Mouse (Mus musculus) forebrain, embryonic 10.5 days (tissue): ENCODE results near the gene Slc25a34. TPM values are rescaled to one million over a fixed set of nuclear protein-coding genes. Genes with fewer than 3 reads are reported as not detected.

Experiments used
- DNase-seq: peaks from one replicate; pipeline ENCODE4 v3.0.0-alpha.2; 2017; ENCODE audit warnings: low spot score; ENCODE audit errors: extremely low spot score
- H3K27ac ChIP-seq: fragments of 300-500 bp; sonication (generic); 2 replicates; pipeline ENCODE4 v1.5.1; 2016; ENCODE audit warnings: mild to moderate bottlenecking
- H3K27me3 ChIP-seq: fragments of 300-500 bp; sonication (generic); 2 replicates; pipeline ENCODE4 v1.6.1; 2016; ENCODE audit warnings: mild to moderate bottlenecking; ENCODE audit not compliant: poor library complexity, severe bottlenecking
- H3K36me3 ChIP-seq: fragments of 300-500 bp; sonication (generic); replicated peaks from 2 replicates; pipeline ENCODE4 v1.6.1; 2016; ENCODE audit warnings: mild to moderate bottlenecking, moderate library complexity
- H3K4me1 ChIP-seq: fragments of 300-500 bp; sonication (generic); 2 replicates; pipeline ENCODE4 v1.6.1; 2016
- H3K4me3 ChIP-seq: fragments of 300-500 bp; sonication (generic); 2 replicates; pipeline ENCODE4 v1.5.1; 2016; ENCODE audit warnings: mild to moderate bottlenecking, moderate library complexity
- H3K9me3 ChIP-seq: fragments of 300-500 bp; sonication (generic); 2 replicates; pipeline ENCODE4 v1.6.1; 2016; ENCODE audit warnings: mild to moderate bottlenecking, moderate library complexity
- WGBS: fragments of 180-500 bp; shearing (Covaris S2); methylation state at CpG from one replicate; pipeline ENCODE4 v1.1.7; 2016; 5-methylcytosine and 5-hydroxymethylcytosine counted together
- polyA plus RNA-seq: library from polyadenylated mRNA; unstranded; fragments of >200 nt; fragmentation: Nextera tagmentation; extraction: Ambion mirVana; gene quantifications from 2 replicates; pipeline ENCODE4 v1.2.1, GENCODE M21; 2016

Slc25a34 gene
- polyA plus RNA-seq, 1 experiment from 2014 or later, result not detected

GRCm38 (mm10) chr4:141623037-141623436 lies 584 bp downstream of the Slc25a34 start:
- whole genome bisulfite sequencing, result 94% methylated on average over 11 of the region's 11 CpGs
- Histone ChIP-seq H3K27me3 (peaks cover 2% of the 10 kb centered on the region), H3K27ac (no peak overlapping the region; the same call in 1 of the 2 replicates)

GRCm38 (mm10) chr4:141622580-141622979 lies 1.0 kb downstream of the Slc25a34 start:
- WGBS, result 93% methylated on average over 5 of the region's 5 CpGs
- H3K27ac ChIP-seq, result 0 out of 2 replicates have a peak overlapping the region, but pooled peaks have one; percentile 0
- peaks cover 6% of the 10 kb centered on the region for H3K27me3 ChIP-seq
- no peaks in the 10 kb centered on the region for H3K9me3 ChIP-seq
- no peak overlapping the region for H3K4me3 ChIP-seq
- H3K4me1 ChIP-seq, result peaks cover 35% of the 10 kb centered on the region
- DNase-seq, result no peak
- H3K36me3 ChIP-seq, result peaks cover 27% of the 10 kb centered on the region

More at GRCm38 (mm10) chr4:141623037-141623436, 584 bp downstream of the Slc25a34 start:
- H3K4me3 ChIP-seq, result no peak overlapping the region
- peaks cover 32% of the 10 kb centered on the region for H3K36me3 ChIP-seq
- peaks cover 30% of the 10 kb centered on the region for H3K4me1 ChIP-seq
- DNase-seq, result no peak
- H3K9me3 ChIP-seq, result no peaks in the 10 kb centered on the region

DNA sequence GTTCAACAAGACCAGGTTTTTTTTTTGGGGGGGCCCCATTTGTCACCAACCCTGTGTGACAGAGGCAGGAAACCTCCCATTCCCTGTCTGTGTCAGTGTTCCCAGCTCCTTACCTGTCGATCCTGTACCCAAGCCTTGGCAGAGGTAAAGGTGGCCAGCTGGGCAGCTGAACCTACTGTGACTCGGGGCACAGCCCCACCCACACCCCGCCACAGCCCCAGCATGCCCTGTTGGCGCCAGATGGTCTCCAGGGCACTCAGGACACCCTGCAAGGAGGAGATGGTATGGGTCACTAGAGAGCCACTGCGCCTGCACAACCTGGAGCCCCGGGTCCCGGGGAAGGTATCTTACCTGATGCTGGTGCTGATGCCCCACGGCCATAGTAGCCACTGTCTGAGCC lies 1.5 kb downstream of the Slc25a34 start:
- WGBS, result 81% methylated on average over 8 of the region's 8 CpGs
- DNase-seq, result no peak
- Histone ChIP-seq H3K9me3 (no peaks in the 10 kb centered on the region), H3K36me3 (peaks cover 22% of the 10 kb centered on the region), H3K4me3 (no peak overlapping the region), H3K27me3 (peaks cover 8% of the 10 kb centered on the region), H3K4me1 (peaks cover 40% of the 10 kb centered on the region), H3K27ac (0 out of 2 replicates have a peak overlapping the region, but pooled peaks have one; percentile 0)

- H3K4me3 ChIP-seq, result no peak overlapping the region
- peaks cover 42% of the 10 kb centered on the region for H3K4me1 ChIP-seq
- DNase-seq, result no peak
- H3K27me3 ChIP-seq, result peaks cover 11% of the 10 kb centered on the region
- H3K27ac ChIP-seq, result no peak overlapping the region
- WGBS, result 90% methylated on average over 8 of the region's 8 CpGs
- no peaks in the 10 kb centered on the region for H3K9me3 ChIP-seq
- H3K36me3 ChIP-seq, result peaks cover 14% of the 10 kb centered on the region
Observed at GRCm38 (mm10) chr4:141621297-141621696, 2.3 kb downstream of the Slc25a34 start.

- Histone ChIP-seq H3K4me3 (no peak overlapping the region), H3K27ac (no peak overlapping the region), H3K27me3 (peaks cover 14% of the 10 kb centered on the region), H3K9me3 (no peaks in the 10 kb centered on the region), H3K36me3 (no peaks in the 10 kb centered on the region), H3K4me1 (peaks cover 40% of the 10 kb centered on the region)
- DNase-seq, result no peak
- 85% methylated on average over 9 of the region's 9 CpGs for WGBS
Observed at GRCm38 (mm10) chr4:141619299-141619883, 4.2 kb downstream of the Slc25a34 start.

DNA sequence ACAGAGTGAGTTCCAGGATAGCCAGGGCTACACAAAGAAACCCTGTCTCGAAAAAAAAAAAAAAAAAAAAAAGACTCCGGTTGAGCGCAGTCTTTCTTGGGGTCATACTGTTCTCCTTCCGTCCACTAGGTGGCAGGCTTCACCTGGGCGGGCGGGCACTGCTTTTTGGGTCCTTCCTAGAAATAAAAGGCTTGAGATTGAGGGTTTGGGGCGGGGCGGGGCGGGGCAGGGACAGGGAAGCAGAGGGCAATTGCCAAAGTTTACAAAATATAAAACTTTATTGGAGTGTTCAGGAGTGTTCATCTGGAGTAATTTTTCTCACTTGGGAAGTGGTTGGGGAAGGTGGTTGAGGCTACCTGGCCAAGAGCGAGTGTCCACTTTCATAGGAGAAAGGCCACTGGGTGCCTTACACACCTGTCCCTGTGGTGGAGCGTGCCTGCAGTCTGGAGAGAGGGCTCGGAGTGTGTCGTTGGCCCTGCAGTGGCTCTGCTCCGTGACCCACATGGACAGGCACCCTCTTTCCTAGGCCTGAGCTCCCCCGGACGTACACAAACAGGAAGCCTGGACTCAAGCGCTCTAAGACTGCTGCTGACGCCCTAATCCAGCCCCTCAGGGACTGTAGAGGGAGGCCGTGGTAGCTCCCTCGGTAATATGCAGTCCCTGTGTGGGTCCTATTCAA lies 4.9 kb downstream of the Slc25a34 start, which contains the start of gene Tmem82:
Gene Tmem82, minus strand, starts transcription at position 69 of the 679 bp plus-strand sequence.
- Histone ChIP-seq H3K27ac (peak within 1 kb of the TSS; percentile 78), H3K4me1 (peaks cover 39% of the 10 kb centered on the region), H3K27me3 (peaks cover 14% of the 10 kb centered on the region), H3K4me3 (peak within 1 kb of the TSS; percentile 50), H3K36me3 (no peaks in the 10 kb centered on the region), H3K9me3 (no peaks in the 10 kb centered on the region)
- DNase-seq, result peak; percentile 69
- 29% methylated on average over 20 of the region's 20 CpGs for WGBS

DNA sequence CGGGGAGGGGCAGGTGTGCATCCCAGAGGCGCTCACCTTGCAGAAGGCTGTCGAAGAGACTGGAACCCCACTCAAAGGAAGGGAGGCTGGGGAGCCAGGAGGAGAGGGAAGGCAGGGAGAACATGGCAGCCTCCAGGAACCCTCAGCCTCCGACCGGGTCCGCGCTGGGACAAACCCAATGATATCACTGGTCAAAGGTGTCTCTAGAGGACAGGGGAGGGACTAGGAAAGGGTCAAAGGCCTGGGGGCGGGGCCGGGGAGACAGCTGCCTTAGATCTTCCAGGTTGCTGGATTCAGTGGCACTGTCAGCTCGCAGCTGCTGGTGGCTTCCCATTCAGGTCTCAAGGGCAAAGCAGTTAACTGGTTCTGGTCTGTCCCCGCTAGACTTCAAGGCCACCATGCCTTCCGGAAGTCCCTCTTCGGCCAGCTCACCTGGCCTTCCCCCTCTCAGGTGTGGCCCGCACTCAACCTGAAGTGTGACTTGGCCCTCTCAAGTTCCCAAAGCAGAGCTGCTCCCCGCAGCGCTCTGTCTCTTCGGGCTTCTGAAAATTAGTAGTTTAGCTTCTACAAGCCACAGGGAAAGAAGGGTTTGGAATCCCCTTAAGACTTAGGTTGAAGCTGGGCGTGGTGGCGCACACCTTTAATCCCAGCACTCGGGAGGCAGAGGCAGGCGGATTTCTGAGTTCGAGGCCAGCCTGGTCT lies 5.6 kb downstream of the Slc25a34 start:
- peak; percentile 40 for DNase-seq
- Histone ChIP-seq H3K27ac (peak overlapping the region; percentile 78), H3K4me1 (peaks cover 35% of the 10 kb centered on the region), H3K27me3 (peaks cover 14% of the 10 kb centered on the region), H3K36me3 (no peaks in the 10 kb centered on the region), H3K4me3 (peak overlapping the region; percentile 50), H3K9me3 (no peaks in the 10 kb centered on the region)
- 11% methylated on average over 22 of the region's 22 CpGs for WGBS

GRCm38 (mm10) chr4:141617299-141617698 lies 6.3 kb downstream of the Slc25a34 start:
- H3K27ac ChIP-seq, result peak overlapping the region; percentile 78

DNA sequence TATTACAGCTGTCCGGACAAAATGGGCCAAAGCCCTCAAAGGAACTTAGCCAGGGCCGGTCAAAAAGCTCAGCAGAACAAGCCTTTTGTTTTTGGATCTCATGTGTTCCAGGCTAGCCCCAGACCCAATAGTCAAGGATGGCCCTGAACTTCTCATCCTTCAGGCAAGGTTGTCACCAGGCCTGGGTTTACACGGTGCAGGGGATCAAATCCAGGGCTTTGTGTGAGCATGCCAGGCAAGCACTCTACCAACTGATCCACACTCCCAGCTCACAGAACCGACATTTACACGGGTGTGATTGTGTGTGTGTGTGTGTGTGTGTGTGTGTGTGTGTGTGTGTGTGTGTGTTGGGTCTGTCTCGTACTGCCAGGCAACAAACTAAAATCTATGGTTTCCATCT lies 6.8 kb downstream of the Slc25a34 start:
- WGBS, result 82% methylated on average over 6 of the region's 6 CpGs
- no peaks in the 10 kb centered on the region for H3K9me3 ChIP-seq
- H3K36me3 ChIP-seq, result no peaks in the 10 kb centered on the region
- no peak for DNase-seq
- no peak overlapping the region for H3K27ac ChIP-seq
- H3K27me3 ChIP-seq, result peaks cover 14% of the 10 kb centered on the region
- H3K4me1 ChIP-seq, result peaks cover 35% of the 10 kb centered on the region
- no peak overlapping the region for H3K4me3 ChIP-seq

More at GRCm38 (mm10) chr4:141617299-141617698, 6.3 kb downstream of the Slc25a34 start:
- H3K27me3 ChIP-seq, result peaks cover 14% of the 10 kb centered on the region
- no peaks in the 10 kb centered on the region for H3K36me3 ChIP-seq
- WGBS, result 3% methylated on average over 20 of the region's 20 CpGs
- no peaks in the 10 kb centered on the region for H3K9me3 ChIP-seq
- peaks cover 35% of the 10 kb centered on the region for H3K4me1 ChIP-seq
- H3K4me3 ChIP-seq, result peak overlapping the region; percentile 50
- DNase-seq, result peak; percentile 72

- DNase-seq, result no peak
- Histone ChIP-seq H3K4me3 (no peak overlapping the region), H3K27ac (no peak overlapping the region), H3K36me3 (no peaks in the 10 kb centered on the region), H3K4me1 (peaks cover 35% of the 10 kb centered on the region), H3K9me3 (no peaks in the 10 kb centered on the region), H3K27me3 (peaks cover 14% of the 10 kb centered on the region)
- WGBS, result 90% methylated on average over 14 of the region's 14 CpGs
Observed at GRCm38 (mm10) chr4:141614946-141615345, 8.7 kb downstream of the Slc25a34 start.

GRCm38 (mm10) chr4:141609538-141609937 lies 14.1 kb downstream of the Slc25a34 start:
- WGBS, result 90% methylated on average over 6 of the region's 6 CpGs
- H3K36me3 ChIP-seq, result no peaks in the 10 kb centered on the region
- no peaks in the 10 kb centered on the region for H3K27me3 ChIP-seq
- no peaks in the 10 kb centered on the region for H3K9me3 ChIP-seq
- peaks cover 9% of the 10 kb centered on the region; the same call in 1 of the 2 replicates for H3K4me1 ChIP-seq
- no peak overlapping the region for H3K27ac ChIP-seq
- no peak for DNase-seq
- no peak overlapping the region for H3K4me3 ChIP-seq

- H3K4me3 ChIP-seq, result no peak within 1 kb of the TSS
- no peak within 1 kb of the TSS for H3K27ac ChIP-seq
- DNase-seq, result no peak
- H3K4me1 ChIP-seq, result peaks cover 8% of the 10 kb centered on the region; the same call in 1 of the 2 replicates
- no peaks in the 10 kb centered on the region for H3K9me3 ChIP-seq
- H3K27me3 ChIP-seq, result peaks cover 13% of the 10 kb centered on the region
- no peaks in the 10 kb centered on the region for H3K36me3 ChIP-seq
- WGBS, result 85% methylated on average over 11 of the region's 11 CpGs
Observed at GRCm38 (mm10) chr4:141605861-141606260, 17.8 kb downstream of the Slc25a34 start, which contains the start of gene Fblim1. Gene Fblim1 (minus strand): TSS chr4:141606096.
